Mouse (Mus musculus) midbrain, embryonic 12.5 days (tissue): Measurements from ENCODE around the gene Zfp282. TPM values are rescaled to one million over a fixed set of nuclear protein-coding genes. Genes with fewer than 3 reads are reported as not detected.
A peak's percentile ranks its signal among the peaks of the same experiment; 100 is the strongest.

Experiments
- ATAC-seq: fragments of 200-750 bp; cut with Nextera tagmentation; 2 replicates; pipeline ENCODE4 v1.8.0; 2017; ENCODE audit warnings: low read depth, moderate TSS enrichment, moderate library complexity; ENCODE audit not compliant: low FRiP score
- H3K27ac ChIP-seq: fragments of 300-500 bp; sonication (generic); replicated peaks from 2 replicates; pipeline ENCODE4 v1.5.1; 2016; ENCODE audit warnings: mild to moderate bottlenecking
- H3K27me3 ChIP-seq: fragments of 300-500 bp; sonication (generic); 2 replicates; pipeline ENCODE4 v1.6.1; 2016; ENCODE audit warnings: mild to moderate bottlenecking
- H3K36me3 ChIP-seq: fragments of 300-500 bp; sonication (generic); 2 replicates; pipeline ENCODE4 v1.6.1; 2016
- H3K4me1 ChIP-seq: fragments of 300-500 bp; sonication (generic); 2 replicates; pipeline ENCODE4 v1.6.1; 2016
- H3K4me2 ChIP-seq: fragments of 300-500 bp; sonication (generic); replicated peaks from 2 replicates; pipeline ENCODE4 v1.6.1; 2016; ENCODE audit warnings: mild to moderate bottlenecking, moderate library complexity
- H3K4me3 ChIP-seq: fragments of 300-500 bp; sonication (generic); 2 replicates; pipeline ENCODE4 v1.5.1; 2016; ENCODE audit warnings: mild to moderate bottlenecking
- H3K9ac ChIP-seq: fragments of 300-500 bp; sonication (generic); replicated peaks from 2 replicates; pipeline ENCODE4 v1.6.1; 2016; ENCODE audit warnings: mild to moderate bottlenecking, moderate library complexity
- H3K9me3 ChIP-seq: fragments of 300-500 bp; sonication (generic); 2 replicates; pipeline ENCODE4 v1.6.1; 2016; ENCODE audit warnings: mild to moderate bottlenecking
- WGBS: fragments of 180-500 bp; shearing (Covaris S2); methylation state at CpG from one replicate; pipeline ENCODE4 v1.1.7; 2016; 5-methylcytosine and 5-hydroxymethylcytosine counted together
- polyA plus RNA-seq: library from polyadenylated mRNA; unstranded; fragments of >200 nt; fragmentation: Nextera tagmentation; extraction: Ambion mirVana; gene quantifications from 2 replicates; pipeline ENCODE4 v1.2.1, GENCODE M21; 2016

Zfp282 gene
- polyA plus RNA-seq: 27.7 and 28.3 TPM in 2 replicates

DNA sequence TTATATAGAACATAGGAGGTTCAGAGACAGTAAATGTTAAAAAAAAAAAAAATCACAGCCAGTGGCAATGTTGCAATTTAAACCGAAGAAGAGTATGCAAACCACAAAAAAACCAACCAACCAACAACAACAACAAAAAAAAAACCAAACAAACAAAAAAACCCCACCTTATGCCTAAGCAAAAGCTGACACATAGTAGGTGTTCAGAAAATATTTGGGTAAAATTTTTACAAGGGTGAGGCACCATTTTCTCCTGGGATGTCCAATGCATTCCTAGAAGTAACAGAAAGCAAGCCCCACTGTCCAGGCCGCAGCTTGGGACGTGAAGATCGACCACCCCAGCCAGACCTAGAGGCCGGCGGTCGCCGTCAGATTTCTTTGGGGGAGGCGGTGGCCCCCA lies at the start of gene Zfp282:
Zfp282 (plus strand) TSS at position 147 of the 400 bp plus-strand sequence.
- 7% methylated on average over 9 of the region's 9 CpGs for WGBS
- no peak for ATAC-seq

DNA sequence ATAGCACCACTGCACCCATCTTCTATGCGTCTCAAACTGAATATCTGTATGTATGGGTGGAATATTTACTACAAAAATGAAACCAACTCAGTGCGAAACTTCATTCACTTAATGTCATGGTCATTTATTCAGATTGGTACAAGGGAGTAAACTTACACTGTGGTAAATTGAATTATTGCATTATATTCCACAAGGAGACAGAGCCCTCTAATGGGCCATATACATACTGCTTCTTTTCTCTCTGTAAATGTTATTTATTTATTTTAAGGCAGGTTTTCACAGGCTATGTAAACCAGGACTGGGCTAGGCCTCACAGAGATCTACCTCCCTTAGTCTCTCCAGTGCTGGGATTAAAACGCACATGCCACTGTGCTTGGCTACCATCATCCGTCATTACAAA lies 49.5 kb upstream of the Zfp282 start:
- no peaks in the 10 kb centered on the region for H3K27me3 ChIP-seq
- no peak overlapping the region for H3K4me2 ChIP-seq
- H3K9me3 ChIP-seq: no peaks in the 10 kb centered on the region
- no peak overlapping the region for H3K27ac ChIP-seq
- H3K4me1 ChIP-seq: peaks cover 7% of the 10 kb centered on the region; the same call in 1 of the 2 replicates
- H3K36me3 ChIP-seq: peaks cover 26% of the 10 kb centered on the region
- no peak for ATAC-seq
- no peak overlapping the region for H3K4me3 ChIP-seq
- WGBS: 96% methylated on average over 4 of the region's 4 CpGs
- H3K9ac ChIP-seq: no peak overlapping the region

More for the DNA sequence above, at the start of gene Zfp282:
- Histone ChIP-seq H3K27ac (peak within 1 kb of the TSS; percentile 99), H3K9ac (peak within 1 kb of the TSS; percentile 97), H3K4me1 (peaks cover 15% of the 10 kb centered on the region), H3K9me3 (no peaks in the 10 kb centered on the region), H3K4me3 (peak within 1 kb of the TSS; percentile 94), H3K36me3 (peaks cover 20% of the 10 kb centered on the region), H3K27me3 (no peaks in the 10 kb centered on the region), H3K4me2 (peak within 1 kb of the TSS; percentile 81)

DNA sequence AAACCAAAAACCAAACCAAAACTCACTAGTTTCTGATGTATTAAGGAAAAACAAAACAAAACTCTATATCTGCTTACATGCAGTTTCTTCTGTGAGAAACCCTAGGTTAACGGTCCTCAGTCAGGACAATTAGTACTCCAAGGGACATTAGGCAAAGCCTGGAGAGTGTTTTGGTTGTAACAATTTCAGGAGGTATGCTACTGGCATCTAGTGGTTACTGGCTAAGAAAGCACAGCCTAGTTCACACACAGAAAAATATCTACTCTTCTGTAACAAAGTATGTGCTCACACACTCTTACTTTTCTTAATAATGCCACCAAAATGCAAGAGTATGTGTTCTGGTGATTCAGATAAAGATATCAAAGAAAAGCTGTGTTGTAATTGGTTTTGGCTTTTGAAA lies 48.1 kb upstream of the Zfp282 start:
- no peaks in the 10 kb centered on the region for H3K27me3 ChIP-seq
- H3K4me1 ChIP-seq: peaks cover 7% of the 10 kb centered on the region; the same call in 1 of the 2 replicates
- 42% methylated on average over 1 of the region's 1 CpGs for WGBS
- H3K27ac ChIP-seq: no peak overlapping the region
- H3K9ac ChIP-seq: 0 out of 2 replicates have a peak overlapping the region, but pooled peaks have one; percentile 20
- peak overlapping the region; percentile 50 for H3K4me2 ChIP-seq
- H3K4me3 ChIP-seq: peak overlapping the region; percentile 73
- no peaks in the 10 kb centered on the region for H3K9me3 ChIP-seq
- ATAC-seq: no peak
- peaks cover 12% of the 10 kb centered on the region; the same call in 1 of the 2 replicates for H3K36me3 ChIP-seq

DNA sequence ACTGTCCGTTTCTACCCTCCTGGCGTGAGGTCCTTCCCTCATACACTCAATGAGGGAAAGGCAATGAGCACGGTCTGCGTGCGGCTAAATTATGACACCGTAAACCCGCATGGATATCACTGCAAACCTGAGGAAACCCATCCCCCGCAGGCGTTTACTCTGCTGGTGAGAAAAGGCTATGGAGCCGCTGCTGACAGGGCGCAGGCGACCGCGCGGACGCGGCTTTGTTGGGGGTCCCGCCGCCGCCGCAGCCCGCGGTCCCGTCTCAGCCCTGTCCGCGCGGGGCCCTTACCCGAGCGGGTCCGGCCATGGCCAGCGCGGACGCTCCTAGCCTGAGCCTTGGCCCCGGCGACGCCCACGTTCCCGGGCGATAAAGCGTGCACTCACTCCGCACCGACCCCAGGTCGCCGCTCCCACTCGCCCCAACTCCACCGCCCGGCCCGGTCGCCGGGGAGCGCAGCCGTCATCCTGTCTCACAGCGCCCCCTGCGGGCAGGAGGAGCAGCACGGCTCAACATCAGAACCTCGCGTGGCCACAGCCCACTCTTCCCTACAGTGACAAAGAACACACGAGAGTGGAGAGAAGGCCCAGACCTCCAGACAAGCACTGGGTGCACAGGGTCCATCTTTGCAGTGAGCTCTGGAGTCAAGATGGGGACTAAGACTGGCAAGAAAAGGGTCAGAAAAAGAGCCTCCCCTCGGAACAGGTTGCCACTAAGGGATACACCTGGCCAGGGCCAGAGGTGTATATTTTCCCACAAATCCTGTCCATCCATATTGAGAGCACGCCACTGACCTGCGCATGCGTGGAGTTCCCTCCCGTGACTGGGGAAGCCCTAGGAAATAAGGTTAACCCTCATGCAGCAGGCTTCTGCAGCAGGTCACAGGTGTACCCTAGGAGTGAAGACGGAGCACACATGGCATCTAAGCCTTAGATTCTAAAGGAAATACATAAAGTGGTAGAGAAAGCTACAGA lies 46.6 kb upstream of the Zfp282 start, which contains the start of gene Zfp786:
Zfp786 (minus strand) TSS at position 764 of the 975 bp plus-strand sequence.
- Histone ChIP-seq H3K27me3 (no peaks in the 10 kb centered on the region), H3K9ac (peak within 1 kb of the TSS; percentile 80), H3K27ac (peak within 1 kb of the TSS; percentile 91), H3K4me3 (peak within 1 kb of the TSS; percentile 73), H3K9me3 (no peaks in the 10 kb centered on the region), H3K36me3 (0 out of 2 replicates have a peak, but pooled peaks cover 3% of the 10 kb centered on the region), H3K4me2 (peak within 1 kb of the TSS; percentile 50), H3K4me1 (peaks cover 7% of the 10 kb centered on the region; the same call in 1 of the 2 replicates)
- 2% methylated on average over 64 of the region's 64 CpGs for whole genome bisulfite sequencing
- ATAC-seq: peak; percentile 93

DNA sequence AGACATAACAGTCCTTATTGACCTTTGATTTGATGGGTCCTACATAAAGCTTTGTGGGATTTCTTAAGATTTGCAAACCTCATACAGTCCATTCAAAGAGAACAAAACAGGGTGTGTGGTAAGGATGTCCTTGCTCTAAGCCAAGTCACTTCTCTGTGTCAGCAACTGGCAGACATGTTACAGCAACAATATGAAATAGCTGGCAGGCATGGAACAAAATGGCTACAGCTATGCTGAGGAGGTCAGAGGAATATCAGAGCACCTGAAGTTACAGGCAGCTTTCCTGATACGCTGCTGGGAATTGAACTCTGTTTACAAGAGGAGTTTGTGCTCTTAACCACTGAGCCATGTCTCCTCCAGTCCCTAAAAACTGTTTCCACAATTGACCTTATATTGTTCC lies 44.8 kb upstream of the Zfp282 start:
- Histone ChIP-seq H3K27me3 (no peaks in the 10 kb centered on the region), H3K4me3 (no peak overlapping the region), H3K4me2 (no peak overlapping the region), H3K27ac (no peak overlapping the region), H3K9ac (no peak overlapping the region), H3K36me3 (no peaks in the 10 kb centered on the region), H3K4me1 (peaks cover 14% of the 10 kb centered on the region), H3K9me3 (no peaks in the 10 kb centered on the region)
- 82% methylated on average over 1 of the region's 1 CpGs for WGBS
- ATAC-seq: no peak

DNA sequence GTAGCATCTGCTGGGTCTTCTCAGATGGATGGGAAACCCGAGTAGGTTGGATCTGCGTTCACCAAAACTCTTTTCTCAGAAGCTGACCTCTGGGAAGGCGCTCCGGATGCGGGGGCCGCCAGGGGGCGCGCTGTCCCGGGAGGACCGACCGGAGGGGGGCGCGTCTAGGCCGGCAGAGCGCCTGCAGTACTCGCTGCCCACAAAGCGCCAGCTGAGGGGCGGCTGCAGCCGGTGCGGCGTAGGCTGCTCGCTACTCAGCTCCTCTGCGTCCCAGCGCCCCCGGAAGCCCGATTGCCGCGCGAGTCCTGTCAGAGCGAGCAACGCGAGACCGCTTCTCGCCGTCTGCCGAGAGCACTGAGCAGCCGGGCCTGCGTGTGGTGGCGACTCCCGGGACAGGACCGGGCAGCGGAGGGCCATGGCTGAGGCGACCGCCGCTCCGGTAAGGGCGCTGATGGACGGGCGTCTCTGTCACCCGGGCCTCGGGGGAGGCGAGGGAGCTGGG lies 41.5 kb upstream of the Zfp282 start, which contains the start of gene Zfp398:
Zfp398 (plus strand) TSS at position 180 of the 502 bp plus-strand sequence.
- Histone ChIP-seq H3K36me3 (0 out of 2 replicates have a peak, but pooled peaks cover 3% of the 10 kb centered on the region), H3K27ac (peak within 1 kb of the TSS; percentile 97), H3K4me3 (peak within 1 kb of the TSS; percentile 93), H3K4me1 (peaks cover 12% of the 10 kb centered on the region), H3K9me3 (no peaks in the 10 kb centered on the region), H3K9ac (peak within 1 kb of the TSS; percentile 94), H3K27me3 (no peaks in the 10 kb centered on the region), H3K4me2 (peak within 1 kb of the TSS; percentile 72)
- 0% methylated on average over 52 of the region's 52 CpGs for WGBS
- ATAC-seq: peak; percentile 95

DNA sequence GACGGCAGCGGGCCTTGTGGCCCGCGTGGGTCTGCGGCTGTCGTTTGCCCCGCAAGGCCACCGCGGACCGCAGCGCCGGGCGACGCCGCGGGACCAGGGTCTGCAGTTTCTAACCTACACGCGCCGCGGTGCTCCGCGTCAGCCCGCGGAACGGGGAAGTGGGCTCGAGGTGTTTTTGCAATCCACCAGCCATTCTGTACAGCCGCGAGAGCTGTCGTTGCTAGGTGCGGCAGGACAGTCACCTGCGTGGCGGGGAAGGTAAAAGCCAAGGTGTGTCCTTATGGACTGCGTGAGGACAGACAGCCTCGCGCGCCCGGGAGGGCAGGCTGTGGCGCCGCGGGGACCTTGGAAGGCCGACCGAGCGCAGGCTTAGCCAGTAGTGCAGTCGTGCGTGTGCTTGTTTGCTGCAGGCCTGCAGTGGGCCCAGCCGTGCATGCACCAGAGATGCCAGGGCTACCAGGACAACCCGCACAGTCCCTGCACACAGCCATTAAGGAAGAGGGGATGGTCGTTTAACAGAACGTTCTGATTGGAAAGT lies 41.0 kb upstream of the Zfp282 start:
- Histone ChIP-seq H3K27me3 (no peaks in the 10 kb centered on the region), H3K27ac (peak overlapping the region; percentile 97), H3K9me3 (no peaks in the 10 kb centered on the region), H3K4me3 (peak overlapping the region; percentile 93), H3K4me2 (peak overlapping the region; percentile 72), H3K9ac (peak overlapping the region; percentile 94), H3K4me1 (peaks cover 8% of the 10 kb centered on the region; the same call in 1 of the 2 replicates), H3K36me3 (peaks cover 9% of the 10 kb centered on the region; the same call in 1 of the 2 replicates)
- under 1% methylated on average over 49 of the region's 49 CpGs for WGBS
- peak; percentile 77 for ATAC-seq

DNA sequence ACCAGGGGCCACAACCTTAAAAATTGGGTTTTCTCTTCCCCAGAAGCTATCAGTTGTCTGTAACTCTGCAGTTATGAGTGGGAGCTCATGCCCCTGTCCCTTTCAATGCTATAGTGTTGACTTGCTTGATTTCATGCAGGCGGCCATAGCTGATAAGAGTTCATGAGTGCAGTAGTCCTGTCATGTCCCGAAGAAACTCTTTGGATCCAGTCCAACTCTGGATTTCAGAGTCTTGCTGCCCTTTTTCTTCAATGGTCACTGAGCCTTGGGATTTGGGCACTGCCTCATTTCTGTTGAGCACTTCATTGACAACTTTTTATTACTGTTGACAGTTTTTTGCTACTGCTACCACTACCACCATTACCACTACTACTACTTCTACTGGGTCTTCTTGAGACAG lies 39.4 kb upstream of the Zfp282 start:
- Histone ChIP-seq H3K27ac (no peak overlapping the region), H3K36me3 (peaks cover 16% of the 10 kb centered on the region; the same call in 1 of the 2 replicates), H3K27me3 (no peaks in the 10 kb centered on the region), H3K4me2 (no peak overlapping the region), H3K4me1 (peaks cover 8% of the 10 kb centered on the region; the same call in 1 of the 2 replicates), H3K4me3 (no peak overlapping the region), H3K9me3 (no peaks in the 10 kb centered on the region), H3K9ac (no peak overlapping the region)
- ATAC-seq: no peak
- WGBS: 84% methylated on average over 2 of the region's 2 CpGs

DNA sequence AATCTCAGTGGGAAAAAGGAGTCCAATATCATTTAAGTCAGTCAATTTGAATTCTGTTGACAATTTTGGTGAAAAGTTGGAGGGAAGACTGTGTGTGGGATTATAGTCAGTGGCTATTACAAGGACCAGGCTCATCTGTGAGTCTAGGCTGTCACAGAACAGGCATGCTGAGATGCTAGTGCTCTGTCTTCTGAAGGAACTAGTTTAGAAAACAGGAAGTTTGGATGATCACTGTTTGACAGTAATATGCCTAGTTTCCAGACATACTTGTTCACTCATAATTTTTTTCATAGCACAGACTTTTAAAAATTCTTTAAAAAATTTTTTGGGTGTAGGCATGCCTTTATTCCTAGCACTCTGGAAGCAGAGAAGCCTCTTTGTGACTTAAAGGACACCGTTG lies 35.9 kb upstream of the Zfp282 start:
- peaks cover 16% of the 10 kb centered on the region; the same call in 1 of the 2 replicates for H3K36me3 ChIP-seq
- peaks cover 8% of the 10 kb centered on the region; the same call in 1 of the 2 replicates for H3K4me1 ChIP-seq
- H3K27ac ChIP-seq: no peak overlapping the region
- no peak for ATAC-seq
- 95% methylated on average over 1 of the region's 1 CpGs for WGBS
- H3K9me3 ChIP-seq: no peaks in the 10 kb centered on the region
- no peak overlapping the region for H3K4me2 ChIP-seq
- no peak overlapping the region for H3K4me3 ChIP-seq
- H3K9ac ChIP-seq: no peak overlapping the region
- H3K27me3 ChIP-seq: no peaks in the 10 kb centered on the region

DNA sequence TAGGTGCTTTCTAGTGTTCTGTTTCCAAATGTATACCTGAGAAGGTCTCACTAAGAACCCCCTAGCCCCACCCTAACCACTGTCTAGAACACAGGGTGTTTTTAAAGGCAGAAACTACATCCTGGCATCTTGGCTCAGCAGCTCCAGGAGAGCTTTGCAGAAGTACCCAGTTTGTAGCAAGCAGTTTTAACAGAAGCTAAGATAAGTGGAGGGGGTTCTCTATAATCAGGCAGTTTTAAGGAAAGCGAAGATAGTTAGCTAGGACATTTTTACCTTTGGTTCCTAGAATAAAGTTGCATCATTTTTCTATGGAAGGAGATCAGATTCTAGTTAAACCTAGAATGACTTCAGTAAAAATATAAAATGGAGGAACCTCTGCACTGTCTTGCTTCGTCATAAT lies 35.2 kb upstream of the Zfp282 start:
- H3K4me3 ChIP-seq: no peak overlapping the region
- WGBS: 90% methylated on average over 2 of the region's 2 CpGs
- no peak for ATAC-seq
- H3K4me1 ChIP-seq: peaks cover 4% of the 10 kb centered on the region; the same call in 1 of the 2 replicates
- no peak overlapping the region for H3K9ac ChIP-seq
- H3K4me2 ChIP-seq: no peak overlapping the region
- no peaks in the 10 kb centered on the region for H3K27me3 ChIP-seq
- no peaks in the 10 kb centered on the region for H3K9me3 ChIP-seq
- H3K36me3 ChIP-seq: peaks cover 18% of the 10 kb centered on the region; the same call in 1 of the 2 replicates
- H3K27ac ChIP-seq: no peak overlapping the region

DNA sequence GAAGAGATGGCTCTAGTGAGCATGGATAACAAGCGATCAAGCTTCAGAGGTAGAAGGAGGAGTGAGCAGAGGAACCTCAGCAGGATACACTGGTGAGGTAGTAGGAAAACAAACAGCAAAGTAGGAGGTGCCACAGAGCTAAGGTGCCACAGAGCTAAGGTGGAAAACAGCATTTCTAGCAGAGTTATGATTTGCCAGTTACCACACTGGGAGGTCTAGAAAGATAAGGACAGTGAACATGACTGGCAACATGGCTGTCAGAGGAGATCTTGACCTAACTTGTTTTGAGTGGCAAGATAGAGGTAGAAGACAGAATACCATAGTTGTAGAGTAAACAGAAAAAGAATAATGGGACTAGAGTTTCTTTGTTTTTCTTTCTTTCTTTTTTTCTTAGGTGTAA lies 34.7 kb upstream of the Zfp282 start:
- no peak overlapping the region for H3K4me3 ChIP-seq
- no peak overlapping the region for H3K4me2 ChIP-seq
- H3K9me3 ChIP-seq: no peaks in the 10 kb centered on the region
- ATAC-seq: no peak
- H3K4me1 ChIP-seq: peaks cover under 1% of the 10 kb centered on the region; the same call in 1 of the 2 replicates
- H3K36me3 ChIP-seq: peaks cover 19% of the 10 kb centered on the region; the same call in 1 of the 2 replicates
- no peak overlapping the region for H3K27ac ChIP-seq
- 97% methylated on average over 1 of the region's 1 CpGs for WGBS
- H3K27me3 ChIP-seq: no peaks in the 10 kb centered on the region
- H3K9ac ChIP-seq: no peak overlapping the region
